Mouse (Mus musculus): ENCODE results near the gene B3gnt8. TPM values are rescaled to one million over a fixed set of nuclear protein-coding genes. Genes with fewer than 3 reads are reported as not detected.

Gene B3gnt8
- polyA plus RNA-seq, 1 experiment from 2014 or later, result 0.44 TPM

- Histone ChIP-seq H3K9me3 (ENCODE audit: control insufficient read depth, low read length) (no peaks in the 10 kb centered on the region), H3K27me3 (replicated peaks; ENCODE audit: control insufficient read depth, insufficient read depth, low read length) (no peaks in the 10 kb centered on the region), H3K9ac (replicated peaks; ENCODE audit: low read depth, low read length) (no peak overlapping the region), H3K36me3 (ENCODE audit: control insufficient read depth, insufficient read depth) (no peaks in the 10 kb centered on the region), H3K4me2 (ENCODE audit: low read length) (no peak overlapping the region), H3K4me3 (replicated peaks; ENCODE audit: low read length) (no peak overlapping the region), H3K27ac (ENCODE audit: low read length) (no peak overlapping the region), H3K4me1 (replicated peaks; ENCODE audit: control insufficient read depth, insufficient read depth, low read length) (no peaks in the 10 kb centered on the region)
- 88% methylated on average over 11 of the region's 11 CpGs for WGBS
- no peak for ATAC-seq
Measured at GRCm38 (mm10) chr7:25600666-25601065, 25.8 kb upstream of the B3gnt8 start.

- no peaks in the 10 kb centered on the region for H3K27me3 ChIP-seq (replicated peaks; ENCODE audit: control insufficient read depth, insufficient read depth, low read length)
- H3K27ac ChIP-seq (ENCODE audit: low read length), result no peak overlapping the region
- no peak overlapping the region for H3K9ac ChIP-seq (replicated peaks; ENCODE audit: low read depth, low read length)
- WGBS, result 89% methylated on average over 16 of the region's 16 CpGs
- no peaks in the 10 kb centered on the region for H3K4me1 ChIP-seq (replicated peaks; ENCODE audit: control insufficient read depth, insufficient read depth, low read length)
- no peaks in the 10 kb centered on the region for H3K36me3 ChIP-seq (ENCODE audit: control insufficient read depth, insufficient read depth)
- ATAC-seq, result no peak
- no peak overlapping the region for H3K4me3 ChIP-seq (replicated peaks; ENCODE audit: low read length)
- no peak overlapping the region for H3K4me2 ChIP-seq (ENCODE audit: low read length)
- no peaks in the 10 kb centered on the region for H3K9me3 ChIP-seq (ENCODE audit: control insufficient read depth, low read length)
Measured at GRCm38 (mm10) chr7:25601346-25601745, 25.1 kb upstream of the B3gnt8 start.

- Histone ChIP-seq H3K27me3 (replicated peaks; ENCODE audit: control insufficient read depth, insufficient read depth, low read length) (no peaks in the 10 kb centered on the region), H3K4me2 (ENCODE audit: low read length) (no peak overlapping the region), H3K27ac (ENCODE audit: low read length) (no peak overlapping the region), H3K4me3 (replicated peaks; ENCODE audit: low read length) (no peak overlapping the region), H3K9ac (replicated peaks; ENCODE audit: low read depth, low read length) (no peak overlapping the region), H3K9me3 (ENCODE audit: control insufficient read depth, low read length) (no peaks in the 10 kb centered on the region), H3K4me1 (replicated peaks; ENCODE audit: control insufficient read depth, insufficient read depth, low read length) (no peaks in the 10 kb centered on the region), H3K36me3 (ENCODE audit: control insufficient read depth, insufficient read depth) (no peaks in the 10 kb centered on the region)
- WGBS, result 78% methylated on average over 4 of the region's 4 CpGs
- ATAC-seq, result no peak
Measured at GRCm38 (mm10) chr7:25606625-25607063, 19.8 kb upstream of the B3gnt8 start.

- Histone ChIP-seq H3K27me3 (replicated peaks; ENCODE audit: control insufficient read depth, insufficient read depth, low read length) (no peaks in the 10 kb centered on the region), H3K36me3 (ENCODE audit: control insufficient read depth, insufficient read depth) (no peaks in the 10 kb centered on the region), H3K4me3 (replicated peaks; ENCODE audit: low read length) (no peak overlapping the region), H3K4me1 (replicated peaks; ENCODE audit: control insufficient read depth, insufficient read depth, low read length) (no peaks in the 10 kb centered on the region), H3K27ac (ENCODE audit: low read length) (no peak overlapping the region), H3K9ac (replicated peaks; ENCODE audit: low read depth, low read length) (no peak overlapping the region), H3K4me2 (ENCODE audit: low read length) (no peak overlapping the region), H3K9me3 (ENCODE audit: control insufficient read depth, low read length) (no peaks in the 10 kb centered on the region)
- 92% methylated on average over 2 of the region's 2 CpGs for WGBS
- no peak for ATAC-seq
Measured at GRCm38 (mm10) chr7:25607196-25607595, 19.3 kb upstream of the B3gnt8 start.

GRCm38 (mm10) chr7:25610056-25610455 lies 16.4 kb upstream of the B3gnt8 start:
- no peak overlapping the region for H3K4me2 ChIP-seq (ENCODE audit: low read length)
- H3K4me1 ChIP-seq (replicated peaks; ENCODE audit: control insufficient read depth, insufficient read depth, low read length), result no peaks in the 10 kb centered on the region
- WGBS, result 44% methylated on average over 6 of the region's 6 CpGs
- no peak overlapping the region for H3K27ac ChIP-seq (ENCODE audit: low read length)
- H3K36me3 ChIP-seq (ENCODE audit: control insufficient read depth, insufficient read depth), result no peaks in the 10 kb centered on the region
- no peaks in the 10 kb centered on the region for H3K9me3 ChIP-seq (ENCODE audit: control insufficient read depth, low read length)
- no peak for ATAC-seq
- H3K9ac ChIP-seq (replicated peaks; ENCODE audit: low read depth, low read length), result no peak overlapping the region
- no peaks in the 10 kb centered on the region for H3K27me3 ChIP-seq (replicated peaks; ENCODE audit: control insufficient read depth, insufficient read depth, low read length)
- no peak overlapping the region for H3K4me3 ChIP-seq (replicated peaks; ENCODE audit: low read length)

GRCm38 (mm10) chr7:25611501-25611900 lies 15.0 kb upstream of the B3gnt8 start:
- H3K4me1 ChIP-seq (replicated peaks; ENCODE audit: control insufficient read depth, insufficient read depth, low read length), result no peaks in the 10 kb centered on the region
- H3K27ac ChIP-seq (ENCODE audit: low read length), result no peak overlapping the region
- no peak overlapping the region for H3K4me2 ChIP-seq (ENCODE audit: low read length)
- H3K27me3 ChIP-seq (replicated peaks; ENCODE audit: control insufficient read depth, insufficient read depth, low read length), result no peaks in the 10 kb centered on the region
- no peaks in the 10 kb centered on the region for H3K36me3 ChIP-seq (ENCODE audit: control insufficient read depth, insufficient read depth)
- no peak overlapping the region for H3K9ac ChIP-seq (replicated peaks; ENCODE audit: low read depth, low read length)
- no peak overlapping the region for H3K4me3 ChIP-seq (replicated peaks; ENCODE audit: low read length)
- no peak for ATAC-seq
- 43% methylated on average over 7 of the region's 7 CpGs for WGBS
- H3K9me3 ChIP-seq (ENCODE audit: control insufficient read depth, low read length), result no peaks in the 10 kb centered on the region

- WGBS, result 92% methylated on average over 5 of the region's 5 CpGs
- H3K27me3 ChIP-seq (replicated peaks; ENCODE audit: control insufficient read depth, insufficient read depth, low read length), result 0 out of 2 replicates have a peak, but pooled peaks cover 3% of the 10 kb centered on the region
- no peak overlapping the region for H3K4me3 ChIP-seq (replicated peaks; ENCODE audit: low read length)
- no peaks in the 10 kb centered on the region for H3K36me3 ChIP-seq (ENCODE audit: control insufficient read depth, insufficient read depth)
- no peak overlapping the region for H3K9ac ChIP-seq (replicated peaks; ENCODE audit: low read depth, low read length)
- H3K4me1 ChIP-seq (replicated peaks; ENCODE audit: control insufficient read depth, insufficient read depth, low read length), result peaks cover 3% of the 10 kb centered on the region; the same call in 1 of the 2 replicates
- H3K4me2 ChIP-seq (ENCODE audit: low read length), result no peak overlapping the region
- no peak overlapping the region for H3K27ac ChIP-seq (ENCODE audit: low read length)
- no peak for ATAC-seq
- H3K9me3 ChIP-seq (ENCODE audit: control insufficient read depth, low read length), result no peaks in the 10 kb centered on the region
Measured at GRCm38 (mm10) chr7:25614086-25614485, 12.4 kb upstream of the B3gnt8 start.

GRCm38 (mm10) chr7:25614831-25615705 lies 11.4 kb upstream of the B3gnt8 start:
- Histone ChIP-seq H3K4me3 (replicated peaks; ENCODE audit: low read length) (no peak overlapping the region), H3K27me3 (replicated peaks; ENCODE audit: control insufficient read depth, insufficient read depth, low read length) (0 out of 2 replicates have a peak, but pooled peaks cover 3% of the 10 kb centered on the region), H3K27ac (ENCODE audit: low read length) (no peak overlapping the region), H3K36me3 (ENCODE audit: control insufficient read depth, insufficient read depth) (no peaks in the 10 kb centered on the region), H3K4me2 (ENCODE audit: low read length) (no peak overlapping the region), H3K9ac (replicated peaks; ENCODE audit: low read depth, low read length) (no peak overlapping the region), H3K4me1 (replicated peaks; ENCODE audit: control insufficient read depth, insufficient read depth, low read length) (peaks cover 3% of the 10 kb centered on the region), H3K9me3 (ENCODE audit: control insufficient read depth, low read length) (no peaks in the 10 kb centered on the region)
- 68% methylated on average over 21 of the region's 21 CpGs for WGBS
- no peak for ATAC-seq

GRCm38 (mm10) chr7:25615706-25616011 lies 10.8 kb upstream of the B3gnt8 start, which contains the start of gene Erich4:
Gene Erich4 (minus strand): TSS chr7:25615892.
- H3K4me3 ChIP-seq (replicated peaks; ENCODE audit: low read length), result no peak within 1 kb of the TSS
- no peak within 1 kb of the TSS for H3K9ac ChIP-seq (replicated peaks; ENCODE audit: low read depth, low read length)
- H3K4me2 ChIP-seq (ENCODE audit: low read length), result no peak within 1 kb of the TSS
- WGBS, result 70% methylated on average over 5 of the region's 5 CpGs
- H3K27ac ChIP-seq (ENCODE audit: low read length), result no peak within 1 kb of the TSS
- H3K4me1 ChIP-seq (replicated peaks; ENCODE audit: control insufficient read depth, insufficient read depth, low read length), result peaks cover 3% of the 10 kb centered on the region
- H3K36me3 ChIP-seq (ENCODE audit: control insufficient read depth, insufficient read depth), result no peaks in the 10 kb centered on the region
- H3K27me3 ChIP-seq (replicated peaks; ENCODE audit: control insufficient read depth, insufficient read depth, low read length), result 0 out of 2 replicates have a peak, but pooled peaks cover 3% of the 10 kb centered on the region
- ATAC-seq, result no peak
- H3K9me3 ChIP-seq (ENCODE audit: control insufficient read depth, low read length), result no peaks in the 10 kb centered on the region

Data from forebrain, embryonic 16.5 days (tissue).